Mouse (Mus musculus) G1E-ER4 (cell line): ENCODE measurements around the gene Dpp9. TPM values are rescaled to one million over a fixed set of nuclear protein-coding genes. Genes with fewer than 3 reads are reported as not detected.

Source experiments
- GATA1 ChIP-seq: IDR thresholded peaks from one replicate; pipeline ENCODE4 v1.8.0; 2012; ENCODE audit warnings: low read length, inconsistent platforms
- polyA plus RNA-seq: library from polyadenylated mRNA; stranded (reverse); fragments of >175 nt; gene quantifications from 2 replicates; pipeline ENCODE4 v1.2.3, GENCODE M21; 2012

Dpp9 gene
- polyA plus RNA-seq, 1 experiment = 54.7 TPM

DNA sequence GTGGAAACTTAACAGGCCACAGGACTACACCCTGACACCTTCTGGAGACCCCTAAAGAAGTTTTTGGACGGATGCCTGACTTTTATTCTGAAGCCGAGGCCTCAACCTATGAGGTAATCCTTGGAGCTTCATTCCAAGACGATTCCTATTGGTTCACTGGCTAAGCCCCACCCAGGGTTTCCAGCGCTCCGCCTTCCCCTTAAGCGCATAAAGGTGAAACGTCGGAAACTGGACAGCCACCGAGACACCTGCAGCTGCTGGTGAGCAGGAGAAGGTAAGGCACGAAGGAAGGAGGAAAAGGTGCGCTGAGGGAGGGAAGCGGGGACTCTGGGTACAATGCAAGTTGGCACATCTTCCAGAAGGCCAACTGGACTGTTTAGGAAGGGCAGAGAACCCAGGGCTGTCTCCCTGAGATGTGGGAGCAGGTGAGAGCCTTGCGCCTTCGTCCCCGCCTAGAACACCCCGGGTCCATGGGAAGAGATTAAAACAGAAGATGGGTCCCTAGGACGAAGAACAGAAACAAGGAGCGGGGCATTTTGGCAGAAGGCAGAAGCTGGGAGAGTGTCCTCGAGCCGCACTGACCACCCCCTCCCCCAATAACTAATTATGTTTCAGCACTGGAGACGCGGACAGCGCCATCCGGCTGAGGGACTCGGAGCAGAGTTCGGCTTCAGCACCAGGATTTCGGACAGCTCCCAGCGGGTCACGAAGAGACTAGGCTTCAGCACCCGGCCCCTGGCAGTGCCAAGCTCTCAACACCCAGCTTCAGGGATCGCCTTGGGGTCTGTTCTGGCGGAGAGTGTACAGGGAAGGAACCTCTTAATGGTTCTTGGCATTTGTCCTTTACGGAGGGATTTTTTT lies 23.1 kb upstream of the Dpp9 start:
- no peak for TF ChIP-seq GATA1

GRCm38 (mm10) chr17:56233818-56234469 lies 15.2 kb upstream of the Dpp9 start:
- no peak for TF ChIP-seq GATA1

- TF ChIP-seq GATA1 = no peak
Measured at GRCm38 (mm10) chr17:56233389-56233788, 14.7 kb upstream of the Dpp9 start.

GRCm38 (mm10) chr17:56229943-56230342 lies 11.2 kb upstream of the Dpp9 start:
- no peak for TF ChIP-seq GATA1

GRCm38 (mm10) chr17:56226566-56226965 lies 7.9 kb upstream of the Dpp9 start:
- TF ChIP-seq GATA1 = no peak

- TF ChIP-seq GATA1 = no peak
Measured at GRCm38 (mm10) chr17:56224916-56225315, 6.2 kb upstream of the Dpp9 start.

DNA sequence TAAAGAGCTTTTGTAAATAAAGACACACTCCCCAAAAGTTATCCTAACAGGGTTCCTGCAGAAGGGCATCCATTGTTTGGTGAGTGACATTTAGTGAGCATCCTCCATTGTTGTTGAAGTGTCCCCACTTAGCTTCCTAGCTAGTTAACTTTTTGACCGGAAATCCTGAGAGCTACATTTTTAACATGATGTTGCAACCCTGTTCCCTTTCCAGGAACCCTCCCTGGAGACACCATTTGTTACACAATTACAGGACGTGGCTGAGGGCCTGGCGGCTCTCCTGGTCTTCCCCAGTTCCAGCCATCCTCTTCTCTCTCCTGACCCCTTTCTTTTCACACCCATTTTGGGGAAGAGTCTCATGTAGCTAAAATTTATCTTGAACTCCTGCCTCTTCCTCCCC lies 1.1 kb upstream of the Dpp9 start:
- no peak for TF ChIP-seq GATA1

GRCm38 (mm10) chr17:56219251-56219650 lies 546 bp upstream of the Dpp9 start:
- TF ChIP-seq GATA1 = no peak

GRCm38 (mm10) chr17:56217670-56218069 lies 1.0 kb downstream of the Dpp9 start:
- no peak for TF ChIP-seq GATA1

GRCm38 (mm10) chr17:56214229-56214628 lies 4.5 kb downstream of the Dpp9 start:
- TF ChIP-seq GATA1 = no peak

- no peak for TF ChIP-seq GATA1
Measured at GRCm38 (mm10) chr17:56212676-56213075, 6.0 kb downstream of the Dpp9 start.

- no peak for TF ChIP-seq GATA1
Measured at GRCm38 (mm10) chr17:56211090-56211489, 7.6 kb downstream of the Dpp9 start.

GRCm38 (mm10) chr17:56208821-56209220 lies 9.9 kb downstream of the Dpp9 start:
- no peak for TF ChIP-seq GATA1

GRCm38 (mm10) chr17:56207963-56208530 lies 10.7 kb downstream of the Dpp9 start:
- no peak for TF ChIP-seq GATA1

- no peak for TF ChIP-seq GATA1
Measured at GRCm38 (mm10) chr17:56206986-56207674, 11.6 kb downstream of the Dpp9 start.

DNA sequence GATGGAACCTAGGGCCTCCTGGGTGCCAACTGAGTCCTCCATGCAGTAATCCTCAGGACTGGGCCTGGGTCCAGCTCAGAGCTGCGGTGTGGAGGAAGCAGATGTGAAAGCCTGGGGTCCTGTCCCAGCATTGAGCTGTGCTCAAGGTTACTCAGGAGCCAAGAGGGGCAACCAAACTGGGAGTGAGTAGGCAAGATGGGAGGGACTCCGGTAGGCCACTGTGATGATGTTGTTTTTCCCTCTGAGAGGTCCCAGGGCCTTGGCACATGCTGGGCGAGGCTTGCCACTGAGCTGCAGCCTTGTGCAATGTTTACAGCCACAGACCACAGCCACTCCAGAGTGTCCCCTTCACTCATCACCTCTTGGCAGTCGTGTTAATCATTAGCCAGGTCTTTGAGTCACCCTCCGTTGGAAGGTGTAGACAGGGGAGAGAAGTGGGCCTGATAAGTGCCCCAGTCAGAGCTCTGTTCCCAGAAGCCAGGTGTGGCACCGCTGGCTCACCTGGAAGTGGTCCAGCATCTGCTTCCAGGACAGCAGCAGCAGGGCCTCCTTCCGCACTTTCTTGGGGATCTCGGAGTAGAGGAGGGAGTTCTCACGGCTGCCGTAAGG lies 12.3 kb downstream of the Dpp9 start:
- no peak for TF ChIP-seq GATA1

GRCm38 (mm10) chr17:56203729-56204128 lies 15.0 kb downstream of the Dpp9 start:
- no peak for TF ChIP-seq GATA1
